Mouse (Mus musculus): Measurements from ENCODE around the gene Nup98. TPM values are rescaled to one million over a fixed set of nuclear protein-coding genes. Genes with fewer than 3 reads are reported as not detected.

Nup98 gene
- total RNA-seq, 2 experiments from 2014 or later = 49.4 to 49.7 TPM

DNA sequence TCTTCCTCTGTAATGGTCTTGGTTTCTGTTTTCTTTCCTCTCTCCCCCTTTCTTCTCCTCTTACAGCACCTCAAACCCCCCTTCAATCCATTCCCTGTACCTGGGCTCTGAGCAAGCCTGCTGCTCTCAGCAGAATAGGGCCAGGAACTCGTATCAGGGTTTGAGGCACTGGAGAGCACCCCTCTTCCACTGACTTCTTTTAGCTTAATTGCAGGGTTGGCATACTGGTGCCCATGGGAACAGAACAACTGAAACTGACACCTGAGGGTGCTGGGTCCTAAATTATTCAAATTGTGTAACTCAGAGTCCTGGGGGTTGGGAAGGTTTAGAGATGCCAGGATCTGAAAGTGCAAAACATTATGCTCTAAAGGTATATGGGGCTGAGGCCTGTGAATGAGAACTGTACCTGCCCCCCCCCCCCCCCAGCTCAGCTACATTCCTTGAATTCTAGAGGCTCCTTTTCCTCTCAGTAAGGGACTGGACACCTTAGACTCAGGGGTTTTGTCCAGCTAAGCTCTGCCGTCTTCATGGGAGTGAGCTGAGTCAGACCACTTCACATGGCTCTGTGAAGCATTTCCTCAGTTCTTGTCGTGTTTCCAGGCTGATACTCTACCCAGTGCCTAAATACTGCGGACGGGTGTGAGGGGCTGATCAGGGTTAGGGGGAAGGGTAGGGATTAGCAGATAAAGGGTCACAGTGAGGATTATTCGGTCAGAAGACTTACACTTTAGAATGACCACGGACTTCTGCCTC is 93.2 kb downstream of the Nup98 start, which contains the start of gene Chrna10:
Gene Chrna10, minus strand, starts transcription at position 250 of the 753 bp plus-strand sequence.
- DNase-seq = no peak

GRCm38 (mm10) chr7:102113151-102113729 is 96.7 kb downstream of the Nup98 start:
- DNase-seq = no peak

DNA sequence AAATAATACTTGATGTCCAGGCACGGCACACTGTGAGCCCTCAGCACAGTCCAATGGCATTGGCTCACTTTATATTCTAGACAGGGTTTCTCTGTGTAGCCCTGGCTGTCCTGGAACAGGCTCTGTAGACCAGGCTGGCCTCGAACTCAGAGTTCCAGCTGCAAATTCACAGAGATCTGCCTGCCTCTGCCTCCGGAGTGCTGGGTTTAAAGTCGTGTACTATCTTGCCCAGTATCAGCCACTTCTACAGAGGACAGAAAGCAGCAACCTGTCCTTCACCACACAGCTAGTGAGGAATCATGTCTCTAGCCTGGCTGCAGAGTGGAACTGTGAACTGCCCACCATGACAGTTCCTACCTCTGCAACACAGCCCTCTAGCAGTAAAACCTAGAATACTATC is 100.2 kb downstream of the Nup98 start:
- no peak for DNase-seq

GRCm38 (mm10) chr7:102109171-102109570 is 100.8 kb downstream of the Nup98 start, which contains the start of gene Art5:
TSS of gene Art5 (minus strand) at chr7:102109489.
- DNase-seq = no peak

DNA sequence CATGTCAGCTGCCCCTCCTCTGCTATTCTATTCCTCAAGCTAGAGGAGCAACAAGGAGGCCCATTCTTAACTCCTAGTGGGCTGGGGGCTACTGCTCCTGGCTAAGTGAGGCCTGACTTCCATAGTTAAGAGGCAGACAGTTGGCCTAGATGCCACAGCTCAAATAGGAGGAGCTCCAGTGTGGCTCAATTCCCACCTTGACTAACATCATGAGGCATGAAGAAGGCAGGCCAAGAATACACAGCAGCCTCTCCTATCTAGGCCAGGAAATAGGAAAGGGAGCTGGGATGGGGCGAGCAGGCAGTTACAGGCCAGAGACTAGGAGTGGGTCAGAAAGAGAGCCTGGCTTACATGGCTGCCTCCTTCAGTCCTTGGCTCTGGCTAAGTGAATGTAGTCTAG is 101.8 kb downstream of the Nup98 start:
- no peak for DNase-seq

- peak; percentile 42 for DNase-seq
These were observed 103.3 kb downstream of the Nup98 start for GRCm38 (mm10) chr7:102106700-102107141.

GRCm38 (mm10) chr7:102104126-102104525 is 105.8 kb downstream of the Nup98 start:
- no peak for DNase-seq

DNA sequence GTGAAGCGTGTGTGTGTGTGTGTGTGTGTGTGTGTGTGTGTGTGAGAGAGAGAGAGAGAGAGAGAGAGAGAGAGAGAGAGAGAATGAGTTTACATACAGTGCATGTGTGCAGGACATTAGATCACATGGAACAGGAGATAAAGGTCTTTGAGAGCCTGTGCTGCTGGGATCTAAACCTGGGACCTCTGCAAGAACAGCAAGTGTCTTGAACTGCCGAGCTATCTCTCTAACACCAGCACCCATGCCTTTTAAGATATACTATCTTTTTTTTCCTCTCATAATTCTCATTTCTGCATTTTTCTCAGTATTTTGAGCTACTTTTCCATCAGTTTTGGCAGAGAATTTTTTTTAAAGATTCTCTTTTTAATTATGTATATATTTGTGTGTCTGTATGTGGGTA is 106.4 kb downstream of the Nup98 start:
- DNase-seq = no peak

DNA sequence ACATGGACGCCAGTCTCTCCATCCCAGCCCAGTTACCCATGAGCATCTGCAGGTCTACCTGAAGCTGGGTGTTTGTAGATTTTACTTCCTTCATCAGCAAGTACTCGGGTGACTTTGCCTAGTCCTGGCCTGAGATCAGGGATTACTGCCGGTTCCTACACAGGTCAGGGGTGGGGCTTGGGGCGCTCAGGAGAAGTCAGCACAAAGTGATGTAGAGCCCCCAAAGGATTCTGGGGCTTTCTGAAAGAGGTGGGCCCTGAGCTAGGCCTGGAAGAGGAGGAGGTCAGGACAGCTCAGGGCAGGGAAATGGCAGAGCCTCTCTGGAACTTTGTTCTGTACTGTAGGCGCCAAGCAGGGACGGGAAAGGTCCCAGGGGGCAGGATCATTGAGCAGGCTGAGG is 107.3 kb downstream of the Nup98 start:
- peak; percentile 42 for DNase-seq

DNA sequence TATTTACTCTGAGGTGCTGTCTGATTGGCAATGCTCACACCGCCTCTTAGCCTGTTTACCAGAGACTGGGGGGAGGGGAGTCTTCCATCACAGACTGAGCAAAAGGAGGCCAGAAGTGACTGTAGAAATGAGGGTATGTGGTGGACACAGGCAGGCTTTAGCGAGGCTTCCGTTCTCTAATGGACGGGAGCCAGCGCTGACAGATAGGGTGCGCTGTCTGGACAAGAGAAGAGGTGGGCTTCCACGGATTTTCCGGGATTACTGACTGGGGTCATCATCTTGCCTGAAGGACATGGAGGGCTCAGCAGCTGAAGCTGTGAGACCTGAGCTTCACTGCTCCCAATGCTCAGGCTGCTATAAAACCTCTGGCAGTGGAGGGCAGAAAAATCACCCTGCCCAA is 107.7 kb downstream of the Nup98 start:
- DNase-seq = no peak

- DNase-seq = no peak
These were observed 108.5 kb downstream of the Nup98 start, which contains the start of gene Art1 for GRCm38 (mm10) chr7:102101487-102101886. TSS of gene Art1 (plus strand) at chr7:102101743.

GRCm38 (mm10) chr7:102100868-102101267 is 109.1 kb downstream of the Nup98 start:
- DNase-seq = no peak

GRCm38 (mm10) chr7:102099760-102100661 is 110.0 kb downstream of the Nup98 start:
- no peak for DNase-seq

- DNase-seq = no peak
These were observed 122.6 kb downstream of the Nup98 start for GRCm38 (mm10) chr7:102087336-102087735.

DNA sequence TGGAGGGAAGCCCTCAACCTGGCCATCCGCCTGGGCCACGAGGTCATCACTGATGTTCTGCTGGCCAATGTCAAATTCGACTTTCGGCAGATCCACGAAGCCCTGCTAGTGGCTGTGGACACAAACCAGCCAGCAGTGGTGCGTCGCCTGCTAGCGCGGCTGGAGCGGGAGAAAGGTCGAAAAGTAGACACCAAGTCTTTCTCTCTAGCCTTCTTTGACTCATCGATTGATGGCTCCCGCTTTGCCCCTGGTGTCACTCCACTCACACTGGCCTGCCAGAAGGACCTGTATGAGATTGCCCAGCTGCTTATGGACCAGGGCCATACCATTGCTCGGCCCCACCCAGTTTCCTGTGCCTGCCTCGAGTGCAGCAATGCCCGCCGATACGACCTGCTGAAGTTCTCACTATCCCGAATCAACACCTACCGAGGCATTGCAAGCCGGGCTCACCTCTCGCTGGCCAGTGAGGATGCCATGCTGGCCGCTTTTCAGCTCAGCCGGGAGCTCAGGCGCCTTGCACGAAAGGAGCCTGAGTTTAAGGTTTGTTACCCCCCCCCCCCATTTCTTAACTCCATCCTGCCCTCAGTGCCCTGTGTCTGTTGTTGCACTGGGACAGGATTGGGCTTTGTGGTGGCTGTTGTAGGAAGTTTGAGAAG is 125.8 kb downstream of the Nup98 start:
- DNase-seq = no peak

DNA sequence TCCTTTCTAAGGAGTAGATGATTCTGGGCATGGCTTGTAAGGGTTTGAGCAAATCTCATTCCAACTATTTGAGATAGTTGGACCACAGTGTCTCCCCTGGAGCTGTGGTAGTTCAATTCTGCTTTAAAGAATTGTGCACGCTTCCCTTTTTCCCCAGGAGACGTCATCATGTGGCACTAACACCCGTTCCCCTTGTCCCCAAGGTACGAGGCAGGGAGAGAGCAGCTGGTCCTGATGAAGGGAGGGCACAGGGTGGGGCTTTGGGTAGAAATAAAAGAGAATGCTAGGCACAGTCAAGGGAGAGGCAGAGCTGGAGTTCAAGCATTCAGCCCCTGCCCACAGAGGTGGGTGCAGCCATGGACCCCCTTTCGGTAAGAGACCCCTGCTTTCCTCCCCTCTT is 127.2 kb downstream of the Nup98 start, which contains the start of gene Trpc2:
Gene Trpc2, plus strand, starts transcription at position 301 of the 400 bp plus-strand sequence.
- no peak for DNase-seq

- DNase-seq = no peak
These were observed 128.2 kb downstream of the Nup98 start for GRCm38 (mm10) chr7:102081784-102082183.

GRCm38 (mm10) chr7:102080311-102080710 is 129.7 kb downstream of the Nup98 start:
- DNase-seq = no peak

DNA sequence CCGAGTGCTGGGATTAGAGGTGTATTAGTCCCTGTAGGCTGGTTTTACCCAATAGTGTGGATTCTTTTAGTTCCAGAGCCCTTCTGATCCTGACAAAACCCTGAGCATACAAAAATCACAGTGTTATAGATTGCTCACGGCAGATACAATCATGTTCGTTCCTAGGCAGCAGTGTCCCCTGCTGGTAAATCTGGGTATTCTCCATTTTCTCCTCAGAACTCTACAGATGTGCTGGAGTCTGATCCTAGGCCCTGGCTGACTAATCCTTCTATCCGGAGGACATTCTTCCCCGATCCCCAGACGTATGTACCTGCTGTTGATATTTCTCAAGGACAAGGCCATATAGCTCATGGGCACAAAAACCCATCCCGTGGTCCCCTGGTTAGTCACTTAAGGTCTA is 131.5 kb downstream of the Nup98 start:
- peak; percentile 42 for DNase-seq

DNA sequence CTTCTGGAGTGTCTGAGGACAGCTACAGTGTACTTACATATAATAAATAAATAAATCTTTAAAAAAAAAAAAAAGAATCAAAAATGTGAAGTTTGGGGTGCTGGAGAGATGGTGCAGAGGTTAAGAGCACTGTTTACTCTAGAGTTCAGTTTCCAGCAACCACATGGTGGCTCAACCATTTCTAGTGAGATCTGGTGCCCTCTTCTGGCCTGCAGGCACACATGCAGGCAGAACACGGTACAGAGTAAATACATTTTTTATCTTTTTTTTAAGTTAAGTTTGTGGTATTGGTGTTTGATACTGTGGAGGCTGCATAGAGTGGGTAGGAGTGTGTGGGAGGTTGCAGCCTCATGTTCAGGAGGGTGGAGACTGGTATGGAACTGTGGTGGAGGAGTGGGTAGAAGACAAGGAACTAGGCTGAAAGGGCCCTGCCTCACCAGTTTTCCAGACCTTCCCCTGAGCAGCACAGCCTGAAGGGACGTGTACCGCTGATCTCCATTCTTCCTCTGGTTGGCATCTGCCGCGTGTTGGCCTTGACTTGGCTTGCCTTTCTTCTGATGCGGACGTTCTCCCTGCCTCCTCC is 133.2 kb downstream of the Nup98 start:
- peak; percentile 35 for DNase-seq
